Mouse (Mus musculus) cortical plate, adult 2 months (tissue): ENCODE measurements around the gene Phf19. TPM values are rescaled to one million over a fixed set of nuclear protein-coding genes. Genes with fewer than 3 reads are reported as not detected.

ENCODE experiments used
- H3K27ac ChIP-seq: fragments of 200-500 bp; 2 replicates; pipeline ENCODE4 v1.5.1; 2012; ENCODE audit warnings: low read length, control low read depth, inconsistent platforms; ENCODE audit not compliant: insufficient read depth
- H3K4me1 ChIP-seq: fragments of 200-500 bp; 2 replicates; pipeline ENCODE4 v1.6.1; 2011; ENCODE audit warnings: low read length; ENCODE audit not compliant: control insufficient read depth, insufficient read depth
- H3K4me3 ChIP-seq: fragments of 200-500 bp; 2 replicates; pipeline ENCODE4 v1.5.1; 2011; ENCODE audit warnings: mild to moderate bottlenecking, low read length, control low read depth; ENCODE audit not compliant: insufficient read depth
- CTCF ChIP-seq: fragments of 200-500 bp; IDR thresholded peaks from 2 replicates; pipeline ENCODE4 v1.5.1; 2011; ENCODE audit warnings: mild to moderate bottlenecking, control low read depth, low read length; ENCODE audit not compliant: insufficient read depth; ENCODE audit errors: extremely low read depth
- POLR2A ChIP-seq: fragments of 200-500 bp; IDR thresholded peaks from 2 replicates; pipeline ENCODE4 v1.6.1; 2011; ENCODE audit warnings: mild to moderate bottlenecking, low read length, control low read depth; ENCODE audit not compliant: insufficient read depth; ENCODE audit errors: extremely low read depth
- polyA plus RNA-seq: library from polyadenylated mRNA; depleted of rRNA; stranded (reverse); fragments of >200 nt; gene quantifications from 2 replicates; pipeline ENCODE4 v1.2.3, GENCODE M21; 2012

Phf19 gene
- polyA plus RNA-seq, 1 experiment: 0.98 TPM

DNA sequence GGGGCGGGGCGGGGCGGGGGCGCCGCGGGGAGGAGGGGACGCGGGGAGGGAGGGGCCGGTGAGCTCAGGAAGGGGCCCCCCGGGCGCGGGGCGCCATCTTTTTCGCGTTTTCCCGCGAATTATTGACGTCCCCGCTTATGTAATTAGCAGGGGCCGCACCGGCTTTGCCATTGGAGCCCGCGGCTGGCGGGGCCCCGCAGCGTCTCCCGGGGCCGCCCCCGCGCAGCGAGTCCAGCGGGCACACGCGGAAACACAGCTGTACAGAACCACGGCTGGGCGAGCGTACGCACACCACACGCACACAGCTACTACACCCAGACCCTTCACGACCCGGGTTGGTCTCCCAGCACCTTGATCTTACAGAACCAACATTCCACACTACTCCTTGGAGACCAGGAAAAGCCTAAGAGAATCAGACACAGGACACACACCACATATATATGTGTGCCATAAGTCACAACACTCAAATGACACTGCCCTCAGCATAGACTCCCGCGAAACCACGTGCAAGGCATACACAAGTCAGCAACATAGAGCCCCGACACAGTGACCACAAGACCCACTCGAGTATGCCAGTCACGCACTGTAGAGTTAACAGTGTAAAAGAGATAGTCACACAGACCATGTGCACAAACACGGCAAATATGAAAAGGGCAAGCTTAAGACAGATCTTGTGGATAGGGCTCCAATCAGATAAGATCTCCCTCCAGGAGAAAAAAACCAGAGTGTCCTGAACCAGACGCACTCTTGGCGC, 420 bp upstream of the Phf19 start:
- peak overlapping the region; percentile 31 for H3K4me3 ChIP-seq
- TF ChIP-seq CTCF (no peak), POLR2A (no peak)
- H3K4me1 ChIP-seq: no peaks in the 10 kb centered on the region; the same call in 1 of the 2 replicates
- H3K27ac ChIP-seq: no peak overlapping the region

DNA sequence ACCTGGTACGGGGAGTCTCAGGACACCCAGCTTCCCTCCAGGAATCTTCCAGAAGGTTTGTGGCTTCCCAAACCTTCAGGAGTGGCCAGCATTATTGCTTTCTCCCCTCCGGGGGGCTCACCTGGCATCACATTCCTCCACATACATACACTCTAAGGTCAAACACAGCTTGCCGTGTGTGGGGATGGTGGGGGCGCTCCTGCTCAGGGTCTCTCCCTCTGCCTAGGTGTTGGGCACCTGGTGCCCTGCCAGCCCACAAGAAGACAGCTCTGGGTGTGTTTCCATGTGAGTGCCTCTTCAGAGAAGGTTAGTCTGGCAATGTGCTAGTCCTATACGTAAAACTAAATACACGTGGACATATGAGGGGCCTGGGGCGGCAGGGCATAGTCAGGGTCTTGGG, 1.2 kb downstream of the Phf19 start:
- TF ChIP-seq CTCF: no peak
- TF ChIP-seq POLR2A: no peak
- H3K4me1 ChIP-seq: no peaks in the 10 kb centered on the region; the same call in 1 of the 2 replicates
- H3K4me3 ChIP-seq: no peak overlapping the region
- H3K27ac ChIP-seq: no peak overlapping the region

DNA sequence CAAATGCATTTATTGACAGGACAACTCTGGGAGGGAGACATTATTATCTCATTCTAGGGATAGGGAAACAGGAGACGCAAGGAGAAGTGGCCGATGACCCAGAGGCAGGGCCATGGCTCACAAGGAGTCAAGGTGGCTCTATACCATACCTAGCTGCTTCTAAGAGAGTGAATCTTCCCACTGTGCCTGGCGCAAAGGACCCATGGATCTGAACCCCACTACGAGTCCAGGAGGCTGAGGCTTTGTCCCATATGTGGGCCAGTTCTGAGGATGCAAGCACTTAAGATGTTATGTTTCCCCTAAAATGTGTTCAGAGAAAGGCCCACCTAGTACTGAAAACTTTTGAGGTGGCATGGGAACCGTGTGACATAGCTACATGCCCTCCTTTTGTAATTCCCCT, 2.0 kb downstream of the Phf19 start:
- H3K27ac ChIP-seq: no peak overlapping the region
- no peaks in the 10 kb centered on the region; the same call in 1 of the 2 replicates for H3K4me1 ChIP-seq
- TF ChIP-seq POLR2A (no peak), CTCF (no peak)
- no peak overlapping the region for H3K4me3 ChIP-seq

DNA sequence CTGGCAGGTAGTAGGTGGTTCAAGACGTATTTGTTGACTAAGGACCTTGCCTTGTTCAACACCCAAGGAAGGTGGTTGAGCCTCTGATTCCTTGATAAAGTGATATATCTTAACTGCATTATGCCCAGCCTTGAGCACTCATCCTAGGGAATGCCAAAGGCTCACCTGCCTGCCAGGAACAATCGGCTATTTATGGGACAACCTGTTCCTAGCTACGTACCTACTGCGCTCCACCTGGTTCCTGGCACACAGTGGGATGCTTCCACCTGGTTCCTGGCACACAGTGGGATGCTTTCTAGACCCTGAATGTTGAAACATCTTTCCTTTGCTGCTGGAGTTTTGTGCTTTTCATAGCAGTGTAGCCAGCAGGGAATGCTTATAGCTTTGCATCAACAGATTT, 4.1 kb downstream of the Phf19 start:
- no peak overlapping the region for H3K27ac ChIP-seq
- no peaks in the 10 kb centered on the region; the same call in 1 of the 2 replicates for H3K4me1 ChIP-seq
- no peak overlapping the region for H3K4me3 ChIP-seq
- TF ChIP-seq POLR2A: no peak
- no peak for TF ChIP-seq CTCF

DNA sequence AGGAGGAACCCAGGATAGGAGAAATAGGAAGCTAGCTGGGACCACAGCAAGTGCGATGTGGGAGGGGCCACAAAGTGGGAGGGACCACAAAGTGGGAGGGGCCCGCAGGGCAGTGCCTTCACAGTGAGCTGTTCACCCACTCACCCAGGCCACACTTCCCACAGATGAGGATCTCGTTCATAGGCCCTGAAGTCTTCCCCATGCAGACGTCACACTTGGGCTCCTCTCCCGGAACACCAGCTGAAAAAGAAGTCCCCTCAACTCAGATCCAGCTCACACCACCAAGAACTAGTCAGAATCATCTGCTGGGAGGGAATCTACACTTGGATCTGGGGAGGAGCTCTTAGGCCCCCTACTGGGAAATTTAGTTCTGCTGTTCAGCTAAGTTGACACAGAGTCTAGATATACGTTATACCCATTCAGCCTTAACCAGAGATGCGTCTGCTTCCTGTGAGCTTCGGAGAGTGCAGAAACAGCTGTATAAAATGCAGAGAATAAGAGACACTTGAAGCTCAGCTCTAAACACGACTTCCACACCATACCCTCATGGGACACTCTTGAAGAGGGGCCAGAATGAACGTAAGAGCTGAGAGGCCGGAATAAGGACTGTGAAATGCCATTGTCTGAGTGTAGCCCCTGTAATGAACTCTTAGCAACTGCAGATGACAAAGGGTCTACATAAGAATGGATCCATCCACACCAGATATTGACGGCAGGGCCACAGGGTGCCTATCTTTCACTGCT, 6.8 kb downstream of the Phf19 start:
- Histone ChIP-seq H3K4me3 (no peak overlapping the region), H3K27ac (no peak overlapping the region), H3K4me1 (no peaks in the 10 kb centered on the region)
- TF ChIP-seq POLR2A (no peak), CTCF (no peak)

DNA sequence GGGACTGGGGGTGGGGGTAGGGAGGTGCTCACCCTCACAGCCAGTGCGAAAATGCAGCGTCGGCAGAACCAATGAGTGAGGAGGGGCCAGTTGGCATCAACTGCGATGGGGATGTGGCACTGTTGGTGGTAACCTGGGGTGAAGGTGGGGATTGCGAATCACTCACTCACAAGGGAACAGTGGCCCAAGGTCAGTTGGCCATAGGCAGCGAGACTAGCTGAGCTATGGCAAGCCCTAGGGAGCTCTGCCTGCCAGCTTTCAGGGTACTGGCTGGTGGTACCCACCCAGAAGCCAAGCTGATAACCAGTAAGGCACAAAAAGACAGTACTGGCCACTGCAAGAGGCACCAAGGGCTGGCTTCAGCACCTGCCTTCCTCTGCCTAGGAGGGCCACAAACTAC, 7.4 kb downstream of the Phf19 start:
- TF ChIP-seq CTCF (no peak), POLR2A (no peak)
- H3K4me3 ChIP-seq: no peak overlapping the region
- no peak overlapping the region for H3K27ac ChIP-seq
- no peaks in the 10 kb centered on the region for H3K4me1 ChIP-seq

DNA sequence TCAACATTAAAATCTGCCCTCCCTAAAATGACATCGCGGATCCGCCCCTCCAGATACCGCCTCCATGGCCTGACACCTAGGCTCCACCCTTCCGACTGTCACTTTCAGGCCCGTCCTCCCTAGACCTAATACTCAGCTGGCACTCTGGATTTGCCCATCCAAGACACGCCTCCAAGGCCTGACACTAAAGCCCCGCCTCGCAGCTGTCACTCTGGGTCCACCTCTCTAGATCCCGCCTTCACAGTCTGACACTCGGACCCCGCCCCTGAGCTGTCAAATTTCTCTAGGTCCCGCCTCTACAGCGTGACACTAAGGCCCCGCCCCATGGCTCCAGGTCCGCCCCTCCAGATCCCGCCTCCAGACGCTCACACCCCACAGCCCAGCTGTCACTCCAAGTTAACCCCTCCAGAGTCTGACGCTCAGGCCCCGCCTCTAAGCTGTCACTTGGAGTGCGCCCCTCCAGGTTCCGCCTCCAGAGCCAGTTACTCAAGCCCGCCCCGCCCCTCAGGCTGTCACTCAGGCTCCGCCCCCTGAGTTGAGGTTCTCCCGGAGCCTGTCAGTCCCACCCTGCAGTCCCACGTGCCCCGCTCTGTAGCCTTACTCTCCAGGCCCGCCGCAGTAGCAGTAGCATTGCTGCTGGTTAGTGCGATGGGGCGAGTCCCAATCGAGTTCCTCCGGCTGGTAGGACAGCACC, 8.8 kb downstream of the Phf19 start:
- no peak for TF ChIP-seq CTCF
- TF ChIP-seq POLR2A: peak; percentile 96
- peak overlapping the region; percentile 17 for H3K4me3 ChIP-seq
- no peak overlapping the region for H3K27ac ChIP-seq
- no peaks in the 10 kb centered on the region for H3K4me1 ChIP-seq

DNA sequence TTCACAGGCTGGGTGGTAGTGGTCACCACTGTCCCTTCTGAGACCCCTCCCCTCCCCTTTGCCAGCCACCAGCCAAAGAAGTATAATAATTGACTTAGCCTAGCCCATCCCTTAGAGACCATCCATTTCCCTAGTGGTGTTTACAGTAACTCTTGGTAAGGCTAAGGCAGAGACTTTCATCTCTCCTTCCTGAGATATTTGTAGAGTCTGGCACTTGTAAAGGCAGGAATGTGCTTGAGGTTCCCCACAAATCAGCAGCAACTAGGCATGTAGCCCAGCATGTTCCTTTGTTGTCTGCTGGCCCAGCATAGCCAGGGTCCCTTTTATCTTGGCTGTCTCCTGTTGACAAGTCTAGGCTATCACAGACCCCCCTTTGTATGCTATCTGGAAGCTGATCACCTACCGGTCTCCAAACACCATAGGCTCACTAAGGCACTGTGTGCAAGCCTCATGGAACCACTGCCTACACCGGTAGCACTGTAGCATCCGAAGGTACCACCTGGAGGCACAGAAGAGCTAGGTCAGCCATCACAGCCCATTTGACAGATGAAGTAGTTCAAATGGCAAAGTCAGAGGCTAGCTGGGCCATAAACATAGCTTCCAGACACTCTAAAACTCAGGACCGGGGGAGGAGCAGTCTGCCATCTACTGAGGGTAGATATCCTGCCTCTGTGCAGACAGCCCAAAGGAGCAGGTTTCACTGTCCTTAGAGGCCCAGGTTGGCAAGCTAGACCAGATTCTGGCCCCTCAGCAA, 10.0 kb downstream of the Phf19 start:
- TF ChIP-seq CTCF: no peak
- no peak for TF ChIP-seq POLR2A
- Histone ChIP-seq H3K4me1 (no peaks in the 10 kb centered on the region), H3K27ac (no peak overlapping the region), H3K4me3 (no peak overlapping the region)

DNA sequence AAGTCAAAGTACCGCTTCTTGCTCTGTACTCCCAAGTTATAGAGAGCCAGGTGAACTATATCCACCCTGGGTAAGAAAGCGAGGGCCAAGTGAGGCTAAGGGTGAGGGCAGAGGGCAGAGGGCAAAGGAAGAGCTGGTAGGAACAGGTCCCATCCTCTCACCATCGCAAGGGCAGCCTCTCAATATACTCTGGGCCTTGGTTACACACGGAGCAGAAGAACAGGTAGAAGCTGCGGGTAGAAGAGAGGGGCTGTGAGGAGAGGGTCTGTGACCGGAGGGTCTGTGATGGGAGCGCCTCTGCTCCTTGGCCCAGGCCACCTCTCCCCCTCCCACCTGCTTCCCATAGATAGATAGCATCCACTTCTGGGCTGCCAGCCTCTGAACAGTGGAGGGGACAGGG, 10.6 kb downstream of the Phf19 start:
- H3K4me3 ChIP-seq: no peak overlapping the region
- H3K4me1 ChIP-seq: no peaks in the 10 kb centered on the region
- TF ChIP-seq POLR2A (no peak), CTCF (no peak)
- no peak overlapping the region for H3K27ac ChIP-seq
